Mouse (Mus musculus) adipocyte (in vitro differentiated cells): Measurements from ENCODE around the gene Limk2.

Experiments
- DNase-seq: peaks from one replicate; pipeline ENCODE4 v3.0.0-alpha.2; 2016; ENCODE audit warnings: low spot score

The Limk2 gene

GRCm38 (mm10) chr11:3370928-3371598 is 37.9 kb downstream of the Limk2 start:
- peak; percentile 89 for DNase-seq

DNA sequence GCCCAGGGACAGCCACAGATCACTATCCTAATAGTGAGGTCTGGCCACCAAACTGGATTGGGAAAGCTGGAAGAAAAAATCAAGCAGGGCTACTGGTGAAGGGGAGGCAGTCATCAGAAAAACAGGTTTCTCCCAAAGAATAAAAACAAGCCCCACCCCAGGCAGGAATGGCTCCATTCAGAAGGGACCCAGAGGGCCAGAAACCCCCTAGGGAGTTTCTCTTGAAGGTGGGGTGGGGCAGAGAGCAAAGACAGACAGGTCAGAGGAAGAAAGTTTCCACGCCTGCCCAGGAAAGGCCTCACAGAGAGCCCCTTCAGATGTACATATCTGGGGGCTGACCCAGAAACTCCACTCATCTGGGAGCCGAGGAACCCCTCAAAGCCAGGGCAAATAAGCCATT is 38.8 kb downstream of the Limk2 start:
- no peak for DNase-seq

GRCm38 (mm10) chr11:3369449-3369848 is 39.5 kb downstream of the Limk2 start:
- no peak for DNase-seq

- DNase-seq: peak; percentile 9
These were observed 40.0 kb downstream of the Limk2 start for GRCm38 (mm10) chr11:3368983-3369382.

GRCm38 (mm10) chr11:3366411-3366810 is 42.6 kb downstream of the Limk2 start:
- DNase-seq: no peak

DNA sequence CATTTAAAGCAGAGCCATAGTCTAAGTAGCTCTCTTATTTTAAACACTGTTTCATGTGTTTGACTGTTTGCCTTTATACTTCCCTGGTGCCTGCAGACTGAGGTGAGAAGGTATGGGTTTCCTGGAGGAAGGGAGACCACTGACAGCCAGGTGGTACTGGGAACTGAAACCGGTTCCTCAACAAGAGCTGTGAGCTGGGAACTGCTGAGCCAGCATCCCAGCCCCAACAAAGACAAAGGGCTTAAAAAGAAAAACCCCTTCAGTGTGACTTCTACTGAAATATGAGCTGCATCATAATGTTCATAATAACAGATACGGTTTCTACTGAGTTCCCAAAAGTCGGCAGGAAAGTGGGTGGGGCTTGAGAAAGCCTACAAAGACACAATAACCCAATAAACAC is 46.1 kb downstream of the Limk2 start:
- DNase-seq: no peak

GRCm38 (mm10) chr11:3352990-3353585 is 55.9 kb downstream of the Limk2 start:
- no peak for DNase-seq

DNA sequence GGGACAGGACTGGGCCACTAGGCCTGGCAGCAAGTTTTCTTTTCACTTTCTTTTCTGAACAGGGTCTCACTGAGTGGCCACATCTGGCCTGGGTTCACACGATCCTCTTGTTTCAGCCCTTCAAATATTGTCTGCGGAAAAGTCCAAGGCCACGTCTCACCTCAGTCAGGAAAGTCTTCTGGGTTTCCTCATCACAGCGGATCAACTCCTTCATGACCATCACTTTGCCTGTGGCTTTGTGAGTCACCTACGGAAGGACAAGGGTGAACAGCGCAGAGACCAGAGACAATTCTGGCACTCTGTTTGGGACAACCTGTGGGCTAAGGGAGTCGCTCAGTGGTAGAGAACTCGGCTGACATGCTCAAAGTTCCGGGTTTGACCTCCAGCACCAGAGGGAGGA is 56.9 kb downstream of the Limk2 start:
- no peak for DNase-seq

DNA sequence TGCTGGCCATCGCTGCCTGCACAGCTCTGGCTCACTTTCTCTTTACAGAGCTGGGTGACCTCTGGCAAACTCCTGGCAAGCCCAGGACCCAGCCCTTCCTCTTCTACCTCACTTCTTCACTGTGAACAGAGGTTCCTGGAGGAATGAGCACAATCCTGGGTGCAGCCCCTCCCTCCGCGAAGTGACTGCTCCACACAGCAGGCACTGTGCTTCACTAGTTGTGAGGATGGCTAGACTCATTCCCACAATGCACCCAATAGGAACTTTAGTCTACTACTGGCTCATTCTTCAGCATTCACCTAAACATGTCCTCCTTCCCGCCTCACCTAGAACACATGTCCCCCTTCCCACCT is 59.7 kb downstream of the Limk2 start:
- DNase-seq: no peak

DNA sequence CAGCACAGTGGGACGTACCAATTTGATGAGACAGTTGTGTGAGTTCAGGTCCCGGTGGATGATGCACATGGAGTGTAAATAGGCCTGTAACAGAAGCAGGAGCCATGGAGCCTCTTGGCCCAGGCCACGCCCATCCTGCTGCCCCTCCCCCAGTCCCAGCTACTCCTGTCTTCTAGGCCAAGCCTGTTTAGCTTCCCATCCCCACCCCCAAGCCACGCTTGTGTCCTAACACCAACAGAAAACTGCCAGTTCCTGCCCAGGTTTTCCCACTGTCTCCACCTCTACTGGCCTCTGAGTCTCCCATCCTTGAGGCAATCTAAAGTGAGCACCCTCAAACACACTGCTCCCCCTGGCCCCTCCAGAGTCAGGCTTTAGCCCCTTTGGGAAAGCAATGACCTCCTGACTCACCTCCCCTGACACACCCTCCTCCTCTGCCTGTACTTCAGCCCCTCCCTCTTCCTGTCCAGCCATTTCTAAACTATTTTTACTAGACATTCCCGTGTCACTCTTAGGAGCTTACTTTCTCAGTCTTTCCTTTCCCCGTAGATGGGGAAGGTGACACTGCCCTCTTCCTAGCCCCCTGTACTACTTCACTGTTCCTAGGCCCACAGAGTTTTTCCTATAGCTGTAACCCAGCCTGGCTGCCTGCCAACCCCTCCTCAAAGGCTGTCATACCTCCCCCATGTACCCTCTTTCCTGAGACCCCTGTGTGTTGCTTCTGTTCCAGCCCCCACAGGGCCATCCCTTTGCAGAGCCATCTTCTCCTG is 60.2 kb downstream of the Limk2 start:
- DNase-seq: peak; percentile 64

GRCm38 (mm10) chr11:3347835-3348195 is 61.2 kb downstream of the Limk2 start:
- DNase-seq: no peak

DNA sequence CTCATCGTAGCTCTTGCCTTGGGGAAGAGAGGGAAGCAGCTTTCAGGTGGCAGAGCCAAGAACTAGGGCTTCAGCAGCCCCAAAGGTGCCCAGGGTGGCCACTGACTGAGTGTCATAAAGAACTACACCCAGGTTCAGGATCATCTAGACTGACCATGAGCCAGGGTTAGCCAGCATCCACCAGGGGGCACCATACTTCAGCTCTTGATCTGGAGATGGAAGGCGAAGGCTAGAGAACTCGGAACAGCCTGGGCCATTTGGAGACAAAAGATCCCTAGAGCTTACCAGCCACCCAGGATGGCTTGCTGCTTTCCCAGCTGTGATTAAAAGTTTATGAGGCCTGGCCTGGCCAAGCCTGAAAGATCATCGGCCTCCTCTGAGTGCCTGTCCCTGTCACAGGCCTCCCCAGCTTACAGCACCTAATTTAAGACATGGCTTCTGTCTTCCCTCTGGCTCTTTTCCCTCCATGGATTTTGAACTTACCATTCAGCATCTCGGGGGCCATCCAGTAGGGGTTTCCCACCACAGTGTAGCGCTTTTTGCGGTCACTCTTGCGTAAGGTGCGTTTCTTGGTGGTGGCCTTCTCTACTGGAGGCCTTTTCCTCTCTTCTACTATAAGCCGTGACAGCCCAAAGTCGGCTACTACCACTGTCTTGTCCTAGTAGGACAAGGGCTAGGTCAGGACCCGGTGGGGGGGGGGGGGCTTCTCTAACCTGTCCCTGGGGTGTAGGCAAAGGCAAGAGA is 61.7 kb downstream of the Limk2 start:
- peak; percentile 93 for DNase-seq

DNA sequence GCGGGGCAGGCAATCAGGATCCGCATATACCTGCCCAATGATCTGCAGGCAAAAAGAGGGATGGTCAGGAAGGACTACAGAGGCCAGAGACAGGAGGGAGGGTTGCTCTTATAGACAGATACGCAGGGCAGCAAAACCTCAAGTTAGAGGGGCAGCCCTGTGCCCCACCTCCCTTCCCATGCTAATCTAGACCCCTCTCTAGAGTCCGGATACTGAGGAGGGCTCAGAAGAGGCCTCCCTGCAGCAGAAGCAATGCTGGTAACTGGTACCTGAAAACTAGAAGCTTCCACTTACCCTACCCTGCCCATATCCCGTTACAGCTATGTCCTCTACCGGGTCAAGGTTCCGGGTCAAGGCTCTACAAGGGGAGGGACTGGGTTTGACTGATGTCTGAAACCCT is 62.6 kb downstream of the Limk2 start:
- no peak for DNase-seq

DNA sequence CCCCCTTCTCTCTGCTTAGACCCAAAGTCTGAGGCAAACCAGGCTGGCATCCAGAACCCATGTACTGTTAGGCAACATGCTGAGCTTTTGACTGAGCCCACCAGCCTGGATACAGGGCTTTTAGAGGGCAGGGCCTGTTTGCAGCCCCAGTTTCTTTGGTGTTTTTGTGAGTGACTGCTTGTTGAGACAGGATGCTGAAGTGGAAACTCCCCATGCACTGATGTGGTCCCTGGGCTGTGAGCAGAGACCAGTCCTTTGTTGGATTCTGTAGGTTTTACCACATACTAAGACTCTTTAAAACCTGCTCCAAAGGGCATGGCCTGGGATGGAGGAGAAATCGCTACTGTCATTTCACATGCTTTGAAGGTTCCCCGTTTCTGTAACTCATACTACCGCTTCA is 64.1 kb downstream of the Limk2 start:
- DNase-seq: no peak

- DNase-seq: no peak
These were observed 67.5 kb downstream of the Limk2 start for GRCm38 (mm10) chr11:3341476-3341875.

DNA sequence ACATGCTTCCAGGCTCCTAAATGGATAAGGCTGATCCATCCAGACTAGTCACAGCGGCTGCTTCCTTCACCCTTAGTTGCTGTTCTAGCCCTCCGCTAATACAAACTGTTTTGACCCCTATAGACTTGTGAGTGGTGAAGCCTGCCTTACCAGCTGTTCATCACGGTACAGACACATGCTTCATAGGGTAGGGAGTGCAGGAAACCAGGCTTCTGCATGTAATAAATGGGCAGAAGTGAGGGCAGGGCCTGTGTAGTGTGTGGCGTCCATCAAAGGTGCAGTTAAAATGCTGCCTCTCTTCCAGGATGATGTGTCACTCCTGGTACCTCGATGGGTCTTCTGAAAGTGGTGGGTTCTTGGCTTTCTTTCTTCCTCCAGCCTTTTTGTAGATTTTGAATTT is 71.0 kb downstream of the Limk2 start:
- DNase-seq: no peak

GRCm38 (mm10) chr11:3337173-3337955 is 71.6 kb downstream of the Limk2 start:
- peak; percentile 36 for DNase-seq

- no peak for DNase-seq
These were observed 72.4 kb downstream of the Limk2 start for GRCm38 (mm10) chr11:3336602-3337001.

DNA sequence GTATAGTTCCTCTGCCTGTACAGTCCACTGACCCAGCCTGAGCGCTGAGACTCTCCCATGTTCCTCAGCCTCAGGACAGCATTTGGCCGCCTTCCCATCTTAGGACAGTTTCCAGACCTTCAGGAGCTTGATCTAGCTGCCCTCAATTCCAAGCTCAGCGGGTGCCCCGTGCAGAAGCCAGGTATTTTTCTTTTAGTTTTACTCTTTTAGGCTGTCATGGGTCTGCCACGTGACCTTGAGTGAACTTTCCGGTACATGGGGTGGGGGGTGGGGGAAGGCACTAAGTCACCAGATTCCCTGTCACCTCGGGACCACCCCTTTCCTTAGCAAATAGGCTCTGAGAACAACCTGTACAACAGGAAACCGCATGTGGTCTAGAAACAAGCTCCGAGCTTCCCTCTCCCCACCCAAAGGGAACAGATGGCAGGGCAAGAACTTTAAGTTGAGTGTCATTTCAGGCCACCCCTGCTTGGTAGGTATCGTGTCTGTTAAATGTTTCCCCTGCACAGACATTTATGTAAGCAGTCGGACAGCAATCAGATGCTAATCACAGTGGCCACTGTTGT is 73.3 kb downstream of the Limk2 start:
- peak; percentile 52 for DNase-seq

DNA sequence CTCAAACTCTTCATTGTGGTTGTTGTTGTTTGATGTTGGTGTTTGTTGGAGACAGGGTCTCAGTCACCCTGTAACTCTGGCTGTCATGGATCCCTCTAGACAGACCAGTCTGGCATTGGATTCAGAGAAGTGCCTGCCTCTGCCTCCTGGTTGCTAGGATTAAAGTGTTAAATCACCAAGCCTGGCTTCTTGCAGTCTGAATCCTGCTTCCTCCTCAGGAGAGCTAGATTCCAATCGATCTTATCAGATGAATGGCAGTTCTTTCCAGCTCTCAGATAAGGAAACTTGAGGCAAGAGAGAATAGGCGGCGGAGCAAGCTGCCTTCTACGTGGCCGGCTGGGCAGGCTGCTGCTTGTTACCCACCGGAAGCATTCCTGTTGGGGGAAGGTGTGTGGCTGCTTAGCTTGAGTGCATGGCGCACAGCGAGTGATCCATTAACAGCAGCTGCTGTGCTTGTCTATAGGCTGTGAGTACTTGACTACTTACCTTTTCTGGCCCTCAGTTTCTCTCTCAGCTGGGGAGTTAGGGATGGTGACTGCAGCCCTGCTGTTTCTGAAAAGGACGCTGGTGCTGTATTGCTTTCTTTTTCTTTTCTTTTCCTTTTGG is 74.2 kb downstream of the Limk2 start:
- no peak for DNase-seq

GRCm38 (mm10) chr11:3334141-3334710 is 74.8 kb downstream of the Limk2 start:
- DNase-seq: peak; percentile 77
